Mouse (Mus musculus) liver, adult 2 months (tissue): ENCODE data around the gene Oser1.

Experiments used
- CTCF ChIP-seq: fragments of 200-500 bp; IDR thresholded peaks from 2 replicates; pipeline ENCODE4 v1.5.1; 2011; ENCODE audit warnings: low read depth, low read length, control low read depth
- POLR2A ChIP-seq: fragments of 200-500 bp; IDR thresholded peaks from 2 replicates; pipeline ENCODE4 v1.6.1; 2011; ENCODE audit warnings: low read length, control low read depth; ENCODE audit not compliant: insufficient read depth; ENCODE audit errors: extremely low read depth

GRCm38 (mm10) chr2:163358662-163359061, 65.8 kb downstream of the Oser1 start:
- TF ChIP-seq CTCF (no peak), POLR2A (no peak)
